Mouse (Mus musculus) hindbrain, embryonic 13.5 days (tissue): ENCODE results near the gene Gadd45gip1. TPM values are rescaled to one million over a fixed set of nuclear protein-coding genes. Genes with fewer than 3 reads are reported as not detected.

Experiments used
- ATAC-seq: fragments of 200-750 bp; cut with Nextera tagmentation; 2 replicates; pipeline ENCODE4 v1.8.0; 2017; ENCODE audit warnings: moderate TSS enrichment; ENCODE audit not compliant: low FRiP score
- H3K27ac ChIP-seq: fragments of 300-500 bp; sonication (generic); 2 replicates; pipeline ENCODE4 v1.5.1; 2015; ENCODE audit warnings: inconsistent platforms, mild to moderate bottlenecking, moderate library complexity
- H3K27me3 ChIP-seq: fragments of 300-500 bp; sonication (generic); 2 replicates; pipeline ENCODE4 v1.6.1; 2015; ENCODE audit warnings: mild to moderate bottlenecking, inconsistent platforms
- H3K36me3 ChIP-seq: fragments of 300-500 bp; sonication (generic); 2 replicates; pipeline ENCODE4 v1.6.1; 2015; ENCODE audit warnings: mild to moderate bottlenecking, inconsistent platforms
- H3K4me1 ChIP-seq: fragments of 300-500 bp; sonication (generic); replicated peaks from 2 replicates; pipeline ENCODE4 v1.6.1; 2015; ENCODE audit warnings: inconsistent platforms
- H3K4me2 ChIP-seq: fragments of 300-500 bp; sonication (generic); 2 replicates; pipeline ENCODE4 v1.6.1; 2015; ENCODE audit warnings: inconsistent platforms, mild to moderate bottlenecking, moderate library complexity
- H3K4me3 ChIP-seq: fragments of 300-500 bp; sonication (generic); 2 replicates; pipeline ENCODE4 v1.5.1; 2015; ENCODE audit warnings: mild to moderate bottlenecking, inconsistent platforms
- H3K9ac ChIP-seq: fragments of 300-500 bp; sonication (generic); 2 replicates; pipeline ENCODE4 v1.6.1; 2015; ENCODE audit warnings: mild to moderate bottlenecking, inconsistent platforms
- H3K9me3 ChIP-seq: fragments of 300-500 bp; sonication (generic); 2 replicates; pipeline ENCODE4 v1.6.1; 2016; ENCODE audit warnings: inconsistent platforms
- WGBS: fragments of 180-500 bp; shearing (Covaris S2); methylation state at CpG from one replicate; pipeline ENCODE4 v1.1.7; 2015; 5-methylcytosine and 5-hydroxymethylcytosine counted together
- microRNA-seq: library from miRNA; unstranded; fragments of <30 nt; microRNA quantifications from one replicate; pipeline ENCODE4, GENCODE M21; 2016
- polyA plus RNA-seq: library from polyadenylated mRNA; unstranded; fragments of >200 nt; fragmentation: Nextera tagmentation; extraction: Ambion mirVana; gene quantifications from 2 replicates; pipeline ENCODE4 v1.2.1, GENCODE M21; 2015

The Gadd45gip1 gene
- polyA plus RNA-seq, 1 experiment from 2014 or later = 37.3 TPM

- no peak overlapping the region for H3K4me3 ChIP-seq
- no peaks in the 10 kb centered on the region for H3K36me3 ChIP-seq
- peaks cover 6% of the 10 kb centered on the region; the same call in 1 of the 2 replicates for H3K4me1 ChIP-seq
- no peak for ATAC-seq
- no peak overlapping the region for H3K4me2 ChIP-seq
- WGBS = 86% methylated on average over 1 of the region's 1 CpGs
- no peak overlapping the region for H3K9ac ChIP-seq
- no peaks in the 10 kb centered on the region for H3K27me3 ChIP-seq
- H3K9me3 ChIP-seq = no peaks in the 10 kb centered on the region
- H3K27ac ChIP-seq = no peak overlapping the region
These were observed 47.6 kb downstream of the Gadd45gip1 start for GRCm38 (mm10) chr8:84878915-84879314.

GRCm38 (mm10) chr8:84884728-84885127 lies 53.4 kb downstream of the Gadd45gip1 start:
- no peaks in the 10 kb centered on the region for H3K4me1 ChIP-seq
- no peak overlapping the region for H3K27ac ChIP-seq
- H3K9ac ChIP-seq = no peak overlapping the region
- H3K4me2 ChIP-seq = no peak overlapping the region
- no peak overlapping the region for H3K4me3 ChIP-seq
- H3K9me3 ChIP-seq = no peaks in the 10 kb centered on the region
- H3K36me3 ChIP-seq = peaks cover 45% of the 10 kb centered on the region
- 90% methylated on average over 4 of the region's 4 CpGs for WGBS
- no peaks in the 10 kb centered on the region for H3K27me3 ChIP-seq
- ATAC-seq = no peak

Small RNA genes within 50 kb of the gene (microRNA-seq; reads per million reads assigned to microRNA genes)
- gene Mir7069 = 2.8 reads per million, percentile 4 among the genes with 10 or more reads in this experiment

Other genes with a start within 250 kb of the Gadd45gip1 start
- gene Ier2, start 168.7 kb upstream of the Gadd45gip1 start, polyA plus RNA-seq = 26.1 and 32.2 TPM in 2 replicates
- gene Trmt1, start 145.2 kb upstream of the Gadd45gip1 start, polyA plus RNA-seq = 51.9 and 60.3 TPM in 2 replicates
- gene Nacc1, start 143.7 kb upstream of the Gadd45gip1 start, polyA plus RNA-seq = 13.7 and 14.4 TPM in 2 replicates
- gene Lyl1, start 130.1 kb upstream of the Gadd45gip1 start, polyA plus RNA-seq = 3.9 and 4.2 TPM in 2 replicates
- gene G430095P16Rik, start 108.5 kb upstream of the Gadd45gip1 start, polyA plus RNA-seq = 1.0 and 2.3 TPM in 2 replicates
- gene Nfix, start 31.2 kb upstream of the Gadd45gip1 start, polyA plus RNA-seq = 35.3 and 44.1 TPM in 2 replicates
- 10.8 and 11.5 TPM in 2 replicates for gene Dand5, start 8.7 kb upstream of the Gadd45gip1 start, polyA plus RNA-seq
- 83.2 and 85.5 TPM in 2 replicates for gene Rad23a, start 9.1 kb downstream of the Gadd45gip1 start, polyA plus RNA-seq
- 646 and 672 TPM in 2 replicates for gene Calr, start 15.4 kb downstream of the Gadd45gip1 start, polyA plus RNA-seq
- gene Farsa, start 25.5 kb downstream of the Gadd45gip1 start, polyA plus RNA-seq = 107 and 109 TPM in 2 replicates
- gene Syce2, start 40.6 kb downstream of the Gadd45gip1 start, polyA plus RNA-seq = 17.8 and 20.4 TPM in 2 replicates
- gene Gcdh, start 62.4 kb downstream of the Gadd45gip1 start, polyA plus RNA-seq = 33.1 TPM in 2 replicates
- 0.64 and 1.00 TPM in 2 replicates for gene Klf1, start 70.4 kb downstream of the Gadd45gip1 start, polyA plus RNA-seq
- gene Dnase2a, start 77.0 kb downstream of the Gadd45gip1 start, polyA plus RNA-seq = 5.8 and 6.0 TPM in 2 replicates
- gene Mast1, start 105.8 kb downstream of the Gadd45gip1 start, polyA plus RNA-seq = 59.1 and 62.2 TPM in 2 replicates
- 1.8 and 2.4 TPM in 2 replicates for gene Rtbdn, start 115.5 kb downstream of the Gadd45gip1 start, polyA plus RNA-seq
- not detected in 2 replicates for gene Gm49661, start 137.9 kb downstream of the Gadd45gip1 start, polyA plus RNA-seq
- 1,362 and 1,388 TPM in 2 replicates for gene Prdx2, start 138.1 kb downstream of the Gadd45gip1 start, polyA plus RNA-seq
- gene Rnaseh2a, start 138.2 kb downstream of the Gadd45gip1 start, polyA plus RNA-seq = 61.4 and 62.1 TPM in 2 replicates
- 5.2 and 5.9 TPM in 2 replicates for gene Junb, start 147.2 kb downstream of the Gadd45gip1 start, polyA plus RNA-seq
- 25.1 and 25.5 TPM in 2 replicates for gene Hook2, start 159.1 kb downstream of the Gadd45gip1 start, polyA plus RNA-seq
- gene Best2, start 183.0 kb downstream of the Gadd45gip1 start, polyA plus RNA-seq = not detected in 2 replicates
- 151 and 157 TPM in 2 replicates for gene Asna1, start 193.8 kb downstream of the Gadd45gip1 start, polyA plus RNA-seq
- 139 and 141 TPM in 2 replicates for gene Trir, start 195.3 kb downstream of the Gadd45gip1 start, polyA plus RNA-seq
- gene Tnpo2, start 205.4 kb downstream of the Gadd45gip1 start, polyA plus RNA-seq = 48.8 and 54.7 TPM in 2 replicates
- 59.2 and 66.2 TPM in 2 replicates for gene Fbxw9, start 228.5 kb downstream of the Gadd45gip1 start, polyA plus RNA-seq
- 0.78 and 1.3 TPM in 2 replicates for gene Gm5741, start 236.5 kb downstream of the Gadd45gip1 start, polyA plus RNA-seq
- 90.5 and 96.4 TPM in 2 replicates for gene Dhps, start 240.2 kb downstream of the Gadd45gip1 start, polyA plus RNA-seq
- 109 and 112 TPM in 2 replicates for gene Wdr83os, start 249.2 kb downstream of the Gadd45gip1 start, polyA plus RNA-seq
- 50.5 and 53.0 TPM in 2 replicates for gene Wdr83, start 249.8 kb downstream of the Gadd45gip1 start, polyA plus RNA-seq